Mouse (Mus musculus) midbrain, embryonic 14.5 days (tissue): ENCODE data around the gene Hipk1. TPM values are rescaled to one million over a fixed set of nuclear protein-coding genes. Genes with fewer than 3 reads are reported as not detected.
"Not testable (repeated sequence)": the region's sequence is repeated elsewhere in the genome, so short reads cannot be mapped to it uniquely, and the experiment has no call there.

Experiments
- ATAC-seq: fragments of 200-750 bp; cut with Nextera tagmentation; 2 replicates; pipeline ENCODE4 v1.8.0; 2017; ENCODE audit warnings: moderate number of reproducible peaks, moderate library complexity; ENCODE audit not compliant: low FRiP score, low TSS enrichment
- DNase-seq: peaks from one replicate; pipeline ENCODE4 v3.0.0-alpha.2; 2015
- H3K27ac ChIP-seq: fragments of 300-500 bp; sonication (generic); replicated peaks from 2 replicates; pipeline ENCODE4 v1.5.1; 2014; ENCODE audit warnings: mild to moderate bottlenecking, low read depth, low read length, moderate library complexity
- H3K27me3 ChIP-seq: fragments of 300-500 bp; sonication (generic); 2 replicates; pipeline ENCODE4 v1.6.1; 2014; ENCODE audit warnings: low read length, control low read depth, mixed read lengths; ENCODE audit not compliant: control insufficient read depth, insufficient read depth
- H3K36me3 ChIP-seq: fragments of 300-500 bp; sonication (generic); 2 replicates; pipeline ENCODE4 v1.6.1; 2014; ENCODE audit warnings: low read length, control low read depth; ENCODE audit not compliant: control insufficient read depth, insufficient read depth
- H3K4me1 ChIP-seq: fragments of 300-500 bp; sonication (generic); 2 replicates; pipeline ENCODE4 v1.6.1; 2014; ENCODE audit warnings: mild to moderate bottlenecking, antibody characterized with exemption, low read length, control low read depth; ENCODE audit not compliant: control insufficient read depth, insufficient read depth
- H3K4me2 ChIP-seq: fragments of 300-500 bp; sonication (generic); 2 replicates; pipeline ENCODE4 v1.6.1; 2014; ENCODE audit warnings: mild to moderate bottlenecking, low read length, moderate library complexity
- H3K4me3 ChIP-seq: fragments of 300-500 bp; sonication (generic); replicated peaks from 2 replicates; pipeline ENCODE4 v1.5.1; 2014; ENCODE audit warnings: low read depth, low read length
- H3K9ac ChIP-seq: fragments of 300-500 bp; sonication (generic); replicated peaks from 2 replicates; pipeline ENCODE4 v1.6.1; 2014; ENCODE audit warnings: mild to moderate bottlenecking, low read length, moderate library complexity
- H3K9me3 ChIP-seq: fragments of 300-500 bp; sonication (generic); 2 replicates; pipeline ENCODE4 v1.6.1; 2016; ENCODE audit warnings: low read length, control low read depth, mixed read lengths; ENCODE audit not compliant: control insufficient read depth
- WGBS: fragments of 180-500 bp; shearing (Covaris S2); extraction: QIAGEN DNeasy Blood & Tissue Kit; methylation state at CpG from one replicate; pipeline ENCODE4 v1.1.7; 2014; 5-methylcytosine and 5-hydroxymethylcytosine counted together
- polyA plus RNA-seq: library from polyadenylated mRNA; unstranded; fragments of >200 nt; fragmentation: Nextera tagmentation; extraction: Ambion mirVana; gene quantifications from 2 replicates; pipeline ENCODE4 v1.2.1, GENCODE M21; 2014

Gene Hipk1
- polyA plus RNA-seq, 1 experiment from 2014 or later, result 22.1 TPM

GRCm38 (mm10) chr3:103801631-103802531, 10.5 kb upstream of the Hipk1 start:
- no peaks in the 10 kb centered on the region for H3K4me1 ChIP-seq
- no peak overlapping the region for H3K4me2 ChIP-seq
- peaks cover 32% of the 10 kb centered on the region for H3K36me3 ChIP-seq
- H3K9me3 ChIP-seq, result no peaks in the 10 kb centered on the region
- H3K27me3 ChIP-seq, result no peaks in the 10 kb centered on the region
- WGBS, result 84% methylated on average over 10 of the region's 10 CpGs
- ATAC-seq, result no peak
- no peak overlapping the region for H3K4me3 ChIP-seq
- no peak for DNase-seq
- H3K9ac ChIP-seq, result no peak overlapping the region
- H3K27ac ChIP-seq, result no peak overlapping the region

- Histone ChIP-seq H3K9me3 (no peaks in the 10 kb centered on the region), H3K4me2 (no peak overlapping the region), H3K9ac (no peak overlapping the region), H3K36me3 (peaks cover 21% of the 10 kb centered on the region), H3K4me3 (no peak overlapping the region), H3K27me3 (no peaks in the 10 kb centered on the region), H3K4me1 (no peaks in the 10 kb centered on the region), H3K27ac (no peak overlapping the region)
- DNase-seq (no peak), ATAC-seq (no peak)
- WGBS, result 83% methylated on average over 2 of the region's 2 CpGs
Observed at GRCm38 (mm10) chr3:103799507-103799906, 8.1 kb upstream of the Hipk1 start.

- Histone ChIP-seq H3K36me3 (no peaks in the 10 kb centered on the region), H3K9ac (no peak overlapping the region), H3K4me2 (no peak overlapping the region), H3K9me3 (no peaks in the 10 kb centered on the region), H3K27me3 (no peaks in the 10 kb centered on the region), H3K4me1 (no peaks in the 10 kb centered on the region), H3K4me3 (no peak overlapping the region), H3K27ac (no peak overlapping the region)
- 70% methylated on average over 2 of the region's 2 CpGs for WGBS
- ATAC-seq (no peak), DNase-seq (no peak)
Observed at GRCm38 (mm10) chr3:103796389-103796788, 5.0 kb upstream of the Hipk1 start.

GRCm38 (mm10) chr3:103792566-103792965, 1.2 kb upstream of the Hipk1 start:
- Histone ChIP-seq H3K36me3 (no peaks in the 10 kb centered on the region), H3K27ac (no peak overlapping the region), H3K4me3 (no peak overlapping the region), H3K4me2 (no peak overlapping the region), H3K4me1 (peaks cover 15% of the 10 kb centered on the region), H3K9ac (no peak overlapping the region), H3K9me3 (no peaks in the 10 kb centered on the region), H3K27me3 (no peaks in the 10 kb centered on the region)
- DNase-seq (no peak), ATAC-seq (no peak)
- WGBS, result 84% methylated on average over 1 of the region's 1 CpGs

- Histone ChIP-seq H3K4me1 (peaks cover 15% of the 10 kb centered on the region), H3K4me2 (peak overlapping the region; percentile 68)
- 77% methylated on average over 5 of the region's 5 CpGs for whole genome bisulfite sequencing
- not testable (repeated sequence) for DNase-seq, H3K27ac ChIP-seq, H3K9ac ChIP-seq, H3K27me3 ChIP-seq, H3K36me3 ChIP-seq, ATAC-seq, H3K4me3 ChIP-seq, H3K9me3 ChIP-seq
Observed at GRCm38 (mm10) chr3:103792111-103792406, 696 bp upstream of the Hipk1 start.

- Histone ChIP-seq H3K9me3 (no peaks in the 10 kb centered on the region), H3K4me1 (peaks cover 15% of the 10 kb centered on the region), H3K4me3 (peak overlapping the region; percentile 92), H3K9ac (peak overlapping the region; percentile 91), H3K27me3 (no peaks in the 10 kb centered on the region), H3K27ac (peak overlapping the region; percentile 91), H3K36me3 (no peaks in the 10 kb centered on the region), H3K4me2 (peak overlapping the region; percentile 68)
- under 1% methylated on average over 57 of the region's 61 CpGs for WGBS
- DNase-seq (peak; percentile 63), ATAC-seq (peak; percentile 83)
Observed at GRCm38 (mm10) chr3:103790346-103791145, 817 bp downstream of the Hipk1 start.

GRCm38 (mm10) chr3:103789891-103790345, 1.4 kb downstream of the Hipk1 start:
- Histone ChIP-seq H3K36me3 (no peaks in the 10 kb centered on the region), H3K9me3 (no peaks in the 10 kb centered on the region), H3K9ac (peak overlapping the region; percentile 91), H3K4me3 (peak overlapping the region; percentile 92), H3K4me1 (peaks cover 15% of the 10 kb centered on the region), H3K27ac (peak overlapping the region; percentile 91; the same call in 1 of the 2 replicates), H3K4me2 (peak overlapping the region; percentile 68), H3K27me3 (no peaks in the 10 kb centered on the region)
- WGBS, result 4% methylated on average over 14 of the region's 14 CpGs
- no peak for ATAC-seq
- peak; percentile 43 for DNase-seq

- Histone ChIP-seq H3K9me3 (no peaks in the 10 kb centered on the region), H3K27me3 (no peaks in the 10 kb centered on the region), H3K4me1 (peaks cover 15% of the 10 kb centered on the region), H3K27ac (no peak overlapping the region), H3K4me3 (no peak overlapping the region), H3K4me2 (peak overlapping the region; percentile 68), H3K36me3 (no peaks in the 10 kb centered on the region), H3K9ac (no peak overlapping the region)
- no peak for ATAC-seq
- WGBS, result 88% methylated on average over 7 of the region's 7 CpGs
- DNase-seq, result no peak
Observed at GRCm38 (mm10) chr3:103789096-103789495, 2.3 kb downstream of the Hipk1 start.
